Mouse (Mus musculus): Measurements from ENCODE around the gene Zfp710. TPM values are rescaled to one million over a fixed set of nuclear protein-coding genes. Genes with fewer than 3 reads are reported as not detected.
A peak's percentile ranks its signal among the peaks of the same experiment; 100 is the strongest.
"Not testable (repeated sequence)": the region's sequence is repeated elsewhere in the genome, so short reads cannot be mapped to it uniquely, and the experiment has no call there.

Zfp710 gene
- total and polyA plus RNA-seq, 3 experiments = 14.8 to 19.1 TPM; not detected in 1

DNA sequence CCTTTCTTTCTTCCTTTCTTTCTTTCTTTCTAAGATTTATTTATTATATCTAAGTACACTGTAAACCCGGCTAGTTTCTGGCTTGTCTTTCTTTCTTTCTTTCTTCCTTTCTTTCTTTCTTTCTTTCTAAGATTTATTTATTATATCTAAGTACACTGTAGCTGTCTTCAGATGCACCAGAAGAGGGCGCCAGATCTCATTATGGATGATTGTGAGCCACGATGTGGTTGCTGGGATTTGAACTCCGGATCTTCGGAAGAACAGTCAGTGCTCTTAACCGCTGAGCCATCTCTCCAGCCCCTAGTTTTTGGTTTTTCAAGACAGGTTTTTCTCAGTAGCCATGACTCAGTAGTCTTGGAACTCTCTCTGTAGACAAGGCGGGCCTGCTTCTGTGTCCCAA, 106.7 kb downstream of the Zfp710 start:
- DNase-seq (ENCODE audit: low read depth, low spot score); H3K27me3 ChIP-seq (ENCODE audit: control insufficient read depth in 1 of 2, insufficient read depth in 2 of 2, low read length in 2 of 2); H3K4me3 ChIP-seq (ENCODE audit: control insufficient read depth in 1 of 2, insufficient read depth in 1 of 2, low read depth in 2 of 2, low read length in 2 of 2); H3K27ac ChIP-seq (ENCODE audit: control insufficient read depth, low read depth, low read length); H3K4me1 ChIP-seq (ENCODE audit: control insufficient read depth in 1 of 2, insufficient read depth in 2 of 2, low read length in 2 of 2); H3K79me2 ChIP-seq (ENCODE audit: control insufficient read depth, insufficient read depth, low read length, poor library complexity); H3K9ac ChIP-seq (ENCODE audit: control insufficient read depth, low read depth, low read length, poor library complexity, severe bottlenecking); H3K36me3 ChIP-seq (ENCODE audit: control insufficient read depth in 1 of 2, insufficient read depth in 2 of 2, low read length in 2 of 2); H3K9me3 ChIP-seq (replicated peaks; ENCODE audit: insufficient read depth, low read length): not testable (repeated sequence)
- TF ChIP-seq CTCF (IDR thresholded peaks at IDR 0.05 in 2 of 3, conservative IDR thresholded peaks at IDR 0.05 in 1 of 3; ENCODE audit: control insufficient read depth in 1 of 3, insufficient read depth in 1 of 3, low read depth in 2 of 3, low read length in 3 of 3, poor library complexity in 1 of 3, severe bottlenecking in 1 of 3) (peak; percentile 24 to 44 (median 27)), RAD21 (IDR thresholded peaks at IDR 0.05; ENCODE audit: low read depth, low read length) (peak; percentile 23), SMC3 (IDR thresholded peaks at IDR 0.05; ENCODE audit: low read depth, low read length) (peak; percentile 37; the same call in 1 of the 2 replicates)

DNA sequence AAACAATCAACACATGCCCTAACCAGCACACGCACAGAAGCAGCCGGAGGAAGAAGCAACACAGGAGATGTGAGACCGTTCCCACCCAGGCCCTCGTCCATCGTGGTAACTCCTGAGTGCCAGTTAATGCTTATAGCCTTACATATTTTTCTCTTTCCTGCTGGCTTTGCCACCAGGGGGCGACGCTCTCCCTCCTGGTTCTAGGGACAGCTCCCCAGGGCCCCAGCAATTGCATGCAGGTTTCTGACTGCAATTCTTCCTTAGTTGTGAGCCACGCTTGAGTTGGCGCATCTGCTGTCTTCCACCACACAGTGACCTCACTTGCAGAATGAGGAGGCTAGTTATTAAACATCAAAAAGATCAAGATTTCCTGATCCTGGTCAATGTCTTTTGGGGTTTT, 107.9 kb downstream of the Zfp710 start:
- Histone ChIP-seq H3K4me3 (ENCODE audit: control insufficient read depth in 1 of 2, insufficient read depth in 1 of 2, low read depth in 2 of 2, low read length in 2 of 2) (no peak overlapping the region), H3K9me3 (replicated peaks; ENCODE audit: insufficient read depth, low read length) (no peaks in the 10 kb centered on the region), H3K4me1 (ENCODE audit: control insufficient read depth in 1 of 2, insufficient read depth in 2 of 2, low read length in 2 of 2) (peaks cover 0 to 8% of the 10 kb centered on the region in 2 experiments; a peak in 1 of 4 replicates), H3K27me3 (ENCODE audit: control insufficient read depth in 1 of 2, insufficient read depth in 2 of 2, low read length in 2 of 2) (no peaks in the 10 kb centered on the region), H3K27ac (ENCODE audit: control insufficient read depth, low read depth, low read length) (no peak overlapping the region), H3K36me3 (ENCODE audit: control insufficient read depth in 1 of 2, insufficient read depth in 2 of 2, low read length in 2 of 2) (no peaks in the 10 kb centered on the region), H3K9ac (ENCODE audit: control insufficient read depth, low read depth, low read length, poor library complexity, severe bottlenecking) (no peak overlapping the region), H3K79me2 (ENCODE audit: control insufficient read depth, insufficient read depth, low read length, poor library complexity) (no peaks in the 10 kb centered on the region)
- DNase-seq (ENCODE audit: low read depth, low spot score) = peak; percentile 92
- TF ChIP-seq POLR2AphosphoS2 (IDR thresholded peaks at IDR 0.05; ENCODE audit: low read length) (no peak), MYB (IDR thresholded peaks at IDR 0.05; ENCODE audit: low read depth, low read length) (no peak), MXI1 (IDR thresholded peaks at IDR 0.05; ENCODE audit: low read depth, low read length) (peak; percentile 70; the same call in 1 of the 2 replicates), RCOR1 (IDR thresholded peaks at IDR 0.05; ENCODE audit: low read depth, low read length) (no peak), MAZ (IDR thresholded peaks at IDR 0.05; ENCODE audit: low read depth, low read length) (0 out of 2 replicates have a peak, but pooled peaks have one; percentile 65), SIN3A (IDR thresholded peaks at IDR 0.05; ENCODE audit: low read length) (peak; percentile 68; the same call in 1 of the 2 replicates), GABPA (IDR thresholded peaks at IDR 0.05; ENCODE audit: low read depth, low read length) (no peak), UBTF (IDR thresholded peaks at IDR 0.05; ENCODE audit: borderline replicate concordance, insufficient read depth, low read depth, low read length) (no peak), EP300 (IDR thresholded peaks at IDR 0.05; ENCODE audit: low read depth in 1 of 2, low read length in 2 of 2) (no peak), ETS1 (IDR thresholded peaks at IDR 0.05; ENCODE audit: low read depth, low read length) (no peak), TAL1 (IDR thresholded peaks at IDR 0.05; ENCODE audit: low read length) (no peak), MYC (IDR thresholded peaks at IDR 0.05; ENCODE audit: low read depth, low read length) (0 out of 2 replicates have a peak, but pooled peaks have one; percentile 46), POLR2AphosphoS5 (IDR thresholded peaks at IDR 0.05; ENCODE audit: borderline replicate concordance, low read depth, low read length) (no peak), POLR2A (IDR thresholded peaks at IDR 0.05; ENCODE audit: control insufficient read depth in 1 of 2, insufficient read depth in 1 of 2, low read depth in 1 of 2, low read length in 2 of 2, poor library complexity in 1 of 2) (no peak), ELF1 (IDR thresholded peaks at IDR 0.05; ENCODE audit: low read depth, low read length) (no peak), E2F4 (IDR thresholded peaks at IDR 0.05; ENCODE audit: borderline replicate concordance, low read depth, low read length) (no peak), SMC3 (IDR thresholded peaks at IDR 0.05; ENCODE audit: low read depth, low read length) (peak; percentile 96), MAFK (IDR thresholded peaks at IDR 0.05; ENCODE audit: borderline replicate concordance, low read depth, low read length) (no peak), NRF1 (IDR thresholded peaks at IDR 0.05; ENCODE audit: insufficient read depth, low read depth, low read length, poor library complexity, severe bottlenecking) (no peak), CHD2 (IDR thresholded peaks at IDR 0.05; ENCODE audit: low read length) (no peak), CTCF (IDR thresholded peaks at IDR 0.05 in 2 of 3, conservative IDR thresholded peaks at IDR 0.05 in 1 of 3; ENCODE audit: control insufficient read depth in 1 of 3, insufficient read depth in 1 of 3, low read depth in 2 of 3, low read length in 3 of 3, poor library complexity in 1 of 3, severe bottlenecking in 1 of 3) (peak; percentile 83 to 97 (median 91)), KAT2A (conservative IDR thresholded peaks at IDR 0.05; ENCODE audit: low read depth, low read length) (no peak), ZNF384 (IDR thresholded peaks at IDR 0.05; ENCODE audit: low read depth, low read length) (0 out of 2 replicates have a peak, but pooled peaks have one; percentile 31), MEF2A (IDR thresholded peaks at IDR 0.05; ENCODE audit: extremely low read depth, insufficient replicate concordance, low read depth, low read length, poor library complexity, severe bottlenecking) (no peak), CHD1 (IDR thresholded peaks at IDR 0.05; ENCODE audit: low read depth, low read length) (no peak), RAD21 (IDR thresholded peaks at IDR 0.05; ENCODE audit: low read depth, low read length) (peak; percentile 87), HCFC1 (IDR thresholded peaks at IDR 0.05; ENCODE audit: low read depth, low read length) (no peak), NELFE (IDR thresholded peaks at IDR 0.05; ENCODE audit: low read depth, low read length) (no peak), ZMIZ1 (IDR thresholded peaks at IDR 0.05; ENCODE audit: low read depth, low read length) (no peak), JUND (IDR thresholded peaks at IDR 0.05; ENCODE audit: low read depth, low read length) (no peak), GATA1 (IDR thresholded peaks at IDR 0.05; ENCODE audit: low read depth, low read length) (no peak)

All from MEL (cell line).